Mouse (Mus musculus) ovary, postnatal 10 days (tissue): ENCODE measurements around the gene Cend1.
"Not testable (repeated sequence)": the region's sequence is repeated elsewhere in the genome, so short reads cannot be mapped to it uniquely, and the experiment has no call there.

ENCODE experiments used
- DNase-seq: peaks from one replicate; pipeline ENCODE4 v3.0.0; 2022; ENCODE audit warnings: low spot score

Cend1 gene

DNA sequence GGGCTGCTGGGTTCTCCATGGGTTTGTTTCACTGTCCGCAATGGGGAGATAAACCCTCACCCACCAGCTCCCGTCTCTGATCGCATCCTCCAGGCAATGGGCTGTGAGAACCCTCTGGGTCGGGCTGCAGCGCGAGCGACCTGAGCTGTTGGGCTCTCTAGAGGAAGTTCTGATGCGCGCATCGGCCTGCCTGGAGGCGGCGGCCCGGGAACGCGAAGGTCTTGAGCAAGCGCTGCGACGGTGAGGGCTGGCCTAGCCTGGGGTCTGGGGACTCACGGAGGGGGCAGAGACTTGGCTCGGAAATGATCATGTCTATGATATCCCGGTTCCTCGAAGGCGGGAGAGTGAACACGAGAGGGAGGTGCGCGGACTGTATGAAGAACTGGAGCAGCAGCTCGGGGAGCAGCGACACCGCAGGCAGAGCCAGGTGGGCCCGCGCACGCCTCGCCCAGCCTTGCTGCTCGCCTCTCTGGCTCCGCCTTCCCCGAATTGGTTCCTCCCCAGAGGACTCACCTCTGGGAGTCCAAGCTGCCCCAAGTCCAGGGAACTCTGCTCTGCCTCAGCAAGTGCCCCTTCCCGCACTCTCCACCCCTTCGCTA is 35.4 kb upstream of the Cend1 start:
- no peak for DNase-seq

DNA sequence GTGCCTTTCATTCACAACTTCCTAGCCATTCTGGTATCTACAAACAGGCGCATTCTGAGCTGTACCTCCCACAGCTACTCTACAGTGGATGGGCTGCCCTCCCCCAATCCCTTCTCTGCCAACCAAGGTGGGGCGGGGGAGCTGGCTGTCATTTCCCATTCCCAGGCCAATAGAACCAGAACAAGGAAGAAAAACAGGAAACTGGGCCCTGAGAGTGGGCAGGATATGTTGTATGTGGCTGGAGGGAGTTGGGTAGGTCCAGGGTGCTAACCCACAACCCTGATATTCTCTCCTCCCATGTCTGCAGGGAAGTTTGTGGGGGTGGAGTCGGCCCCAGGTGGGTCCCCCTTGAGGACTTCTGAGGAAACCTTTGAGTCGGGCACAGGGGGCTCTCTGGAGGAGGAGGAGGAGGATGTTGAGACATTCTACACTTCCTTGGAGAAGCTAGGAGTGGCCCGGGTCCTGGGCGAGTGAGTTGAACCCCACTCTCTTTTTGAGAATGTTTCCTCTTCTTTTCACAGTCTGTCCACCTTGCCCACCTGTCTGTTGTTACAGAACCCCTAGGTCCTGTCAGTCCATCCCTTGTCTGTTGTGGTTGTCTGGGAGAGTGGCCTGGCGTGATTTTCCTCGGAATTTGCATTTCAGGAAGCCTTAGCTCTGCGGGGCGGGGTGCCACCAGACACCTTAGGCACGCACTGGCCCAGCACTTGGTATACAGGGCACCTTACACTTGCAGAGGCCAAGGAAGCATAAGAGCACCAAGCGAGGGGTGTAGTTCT is 34.7 kb upstream of the Cend1 start:
- no peak for DNase-seq

DNA sequence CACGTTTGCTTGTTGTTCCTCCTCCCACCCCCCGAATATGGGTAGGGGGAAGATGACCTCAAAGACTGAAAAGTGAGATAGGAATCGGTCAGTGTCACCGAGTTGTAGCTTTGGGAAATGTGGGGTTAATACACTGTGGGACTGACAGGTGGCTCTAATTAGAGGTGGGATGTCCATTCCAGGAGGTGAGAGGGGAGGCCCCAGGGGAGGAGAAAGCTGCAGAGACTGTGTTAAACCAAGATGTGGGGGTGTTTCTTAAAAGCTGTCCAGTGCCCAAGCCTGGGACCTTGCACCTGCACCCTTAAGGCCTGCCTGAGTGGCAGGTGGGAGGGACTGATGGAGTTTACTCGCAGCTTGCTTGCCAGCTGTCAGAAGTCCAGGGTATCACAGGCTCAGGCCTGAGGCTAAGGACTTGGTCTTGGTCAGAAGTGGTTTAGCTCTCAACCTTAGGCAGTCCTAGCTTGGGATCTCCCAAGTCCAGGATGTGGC is 33.1 kb upstream of the Cend1 start:
- no peak for DNase-seq

DNA sequence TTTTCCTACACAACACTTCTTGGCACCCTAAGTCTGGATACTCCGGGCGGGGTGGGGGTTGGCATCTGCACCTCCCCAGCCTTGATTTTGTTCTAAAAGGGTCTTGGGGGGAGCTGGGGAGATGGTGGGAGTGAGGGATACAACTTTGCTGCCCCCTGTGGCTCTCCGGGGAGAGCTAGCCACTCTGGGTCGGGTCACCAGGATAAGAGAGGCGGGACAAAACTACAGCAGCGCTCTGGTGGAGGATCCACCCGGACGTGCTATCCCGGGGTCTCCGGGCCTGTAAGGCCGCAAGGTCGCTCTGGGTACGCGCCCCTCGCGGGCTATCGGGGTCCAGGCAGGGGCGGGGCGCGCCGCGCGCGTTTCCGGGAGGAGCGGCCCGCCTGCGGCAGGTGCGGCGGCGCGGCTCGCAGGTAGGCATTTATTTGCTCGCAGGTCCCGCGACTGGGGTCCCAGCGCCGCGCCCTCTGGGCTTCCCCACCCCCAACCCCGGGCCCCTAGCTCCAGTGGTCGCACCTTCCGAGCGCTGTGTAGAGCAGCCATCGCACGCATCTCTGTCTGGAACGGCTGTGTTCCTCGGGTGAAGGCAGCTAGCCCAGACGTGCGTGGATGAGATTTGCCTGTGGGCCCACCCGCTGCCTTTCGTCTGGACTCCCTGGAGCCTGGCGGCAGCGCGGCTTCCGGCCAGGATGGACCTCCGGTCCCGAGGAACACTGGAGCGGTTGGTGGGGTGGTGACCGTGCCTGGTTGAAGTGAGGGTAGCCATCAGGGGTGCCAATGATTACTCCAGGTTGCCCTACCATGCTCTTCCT is 32.4 kb upstream of the Cend1 start:
- DNase-seq, result no peak

DNA sequence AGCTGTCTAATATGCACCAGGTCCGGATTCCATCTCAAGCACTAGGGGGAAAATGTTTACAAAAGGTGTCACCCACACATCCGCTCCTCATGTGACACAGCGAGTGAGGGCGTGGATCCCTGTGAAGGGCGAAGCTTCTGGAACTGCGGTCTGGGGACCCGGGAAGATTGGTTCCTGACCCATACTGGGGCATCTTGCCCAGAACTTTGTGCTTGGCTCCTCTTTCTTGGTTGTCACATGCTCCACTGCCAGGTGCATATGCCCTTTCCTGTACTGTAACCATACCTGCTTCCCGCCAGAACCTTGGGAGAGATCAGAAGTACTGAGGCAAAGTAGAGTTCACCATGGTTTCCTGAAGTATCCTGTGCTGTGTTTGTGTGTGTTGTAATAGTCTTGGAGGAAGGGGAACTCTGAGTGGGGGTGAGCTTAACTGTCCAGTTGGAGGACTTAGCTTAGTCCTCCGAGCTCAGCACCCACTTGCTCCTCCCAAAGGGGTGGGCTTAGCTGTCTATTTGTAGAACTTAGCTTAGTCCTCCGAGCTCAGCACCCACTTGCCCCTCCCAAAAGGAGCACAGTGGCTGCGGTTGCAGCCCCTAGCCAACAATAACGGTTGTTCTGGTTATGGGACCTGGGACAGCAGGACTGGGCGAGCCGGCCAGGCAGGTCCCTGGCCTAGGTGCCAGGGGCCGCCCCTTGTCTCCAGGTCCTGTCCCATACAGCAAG is 31.3 kb upstream of the Cend1 start, which contains the start of gene Cracr2b:
Gene Cracr2b, plus strand, starts transcription at position 704 of the 723 bp plus-strand sequence.
- DNase-seq, result no peak

DNA sequence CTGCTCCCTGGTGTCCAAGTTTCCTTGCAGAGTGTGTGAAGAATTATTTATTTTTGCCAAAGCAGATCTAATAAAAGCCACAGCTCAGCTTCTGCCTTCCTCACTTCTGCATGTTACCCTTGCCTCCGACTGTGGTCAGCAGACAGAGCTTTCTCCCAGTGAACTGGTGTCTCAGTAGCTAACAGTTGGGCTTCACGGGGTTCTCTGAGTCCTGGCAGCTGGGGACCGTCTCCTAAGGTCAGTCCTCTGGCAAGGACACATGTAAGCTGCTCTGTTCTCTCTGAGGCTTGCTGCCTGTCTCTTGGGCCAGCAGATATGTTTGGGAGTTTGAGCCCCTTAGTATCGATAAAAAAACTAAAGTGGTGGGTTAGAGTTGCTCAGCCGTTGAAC is 30.7 kb upstream of the Cend1 start:
- no peak for DNase-seq

DNA sequence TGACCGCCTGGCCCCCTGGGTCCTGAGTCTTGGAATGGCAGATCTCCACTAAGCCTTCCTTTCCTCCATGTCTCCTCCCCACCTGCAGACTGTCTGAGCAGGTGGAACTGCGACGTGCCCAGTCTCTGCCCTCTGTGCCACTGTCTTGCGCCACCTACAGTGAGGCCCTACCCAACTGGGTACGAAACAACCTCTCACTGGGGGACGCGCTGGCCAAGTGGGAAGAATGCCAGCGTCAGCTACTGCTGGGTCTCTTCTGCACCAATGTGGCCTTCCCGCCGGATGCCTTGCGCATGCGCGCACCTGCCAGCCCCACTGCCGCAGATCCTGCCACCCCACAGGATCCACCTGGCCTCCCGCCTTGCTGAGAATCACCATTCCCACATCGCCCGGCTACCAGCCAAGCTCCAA is 30.0 kb upstream of the Cend1 start:
- no peak for DNase-seq

DNA sequence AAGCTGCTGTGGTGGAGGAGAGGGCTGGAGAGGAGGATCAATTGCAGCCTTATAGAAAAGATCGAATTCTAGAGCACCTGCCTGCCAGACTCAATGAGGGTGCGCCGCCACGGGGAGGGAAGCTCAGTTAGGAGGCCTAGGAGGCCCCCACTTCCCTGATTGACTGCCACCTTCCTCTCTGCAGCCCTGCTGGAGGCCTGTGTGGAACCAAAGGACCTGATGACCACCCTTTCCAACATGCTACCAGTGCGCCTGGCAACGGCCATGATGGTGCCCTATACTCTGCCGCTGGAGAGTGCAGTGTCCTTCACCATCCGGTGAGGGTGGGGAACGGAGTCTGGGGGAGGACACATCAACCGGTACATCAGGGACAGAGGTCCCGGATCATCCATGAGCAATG is 29.4 kb upstream of the Cend1 start:
- no peak for DNase-seq

DNA sequence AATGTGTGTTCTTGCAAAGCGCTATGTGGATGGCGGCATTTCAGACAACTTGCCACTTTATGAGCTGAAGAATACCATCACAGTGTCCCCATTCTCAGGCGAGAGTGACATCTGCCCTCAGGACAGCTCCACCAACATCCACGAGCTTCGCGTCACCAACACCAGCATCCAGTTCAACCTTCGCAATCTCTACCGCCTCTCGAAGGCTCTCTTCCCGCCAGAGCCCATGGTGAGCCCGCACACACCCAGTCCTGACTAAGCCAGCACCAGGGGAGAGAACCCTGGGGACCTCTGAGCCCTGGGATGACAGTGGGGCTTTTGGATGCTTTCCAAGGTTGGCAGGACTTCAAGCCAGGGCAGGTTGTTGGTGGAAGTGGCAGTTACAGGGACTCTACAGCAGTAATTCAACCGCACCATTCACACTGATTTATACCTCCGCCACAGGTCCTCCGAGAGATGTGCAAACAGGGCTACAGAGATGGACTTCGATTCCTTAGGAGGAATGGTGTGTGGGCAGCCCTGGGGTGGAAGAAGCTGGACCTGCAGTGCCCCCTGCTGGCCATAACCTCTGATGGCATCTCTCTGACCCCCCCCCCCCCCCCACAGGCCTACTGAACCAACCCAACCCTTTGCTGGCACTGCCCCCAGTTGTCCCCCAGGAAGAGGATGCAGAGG is 28.8 kb upstream of the Cend1 start:
- DNase-seq, result no peak

DNA sequence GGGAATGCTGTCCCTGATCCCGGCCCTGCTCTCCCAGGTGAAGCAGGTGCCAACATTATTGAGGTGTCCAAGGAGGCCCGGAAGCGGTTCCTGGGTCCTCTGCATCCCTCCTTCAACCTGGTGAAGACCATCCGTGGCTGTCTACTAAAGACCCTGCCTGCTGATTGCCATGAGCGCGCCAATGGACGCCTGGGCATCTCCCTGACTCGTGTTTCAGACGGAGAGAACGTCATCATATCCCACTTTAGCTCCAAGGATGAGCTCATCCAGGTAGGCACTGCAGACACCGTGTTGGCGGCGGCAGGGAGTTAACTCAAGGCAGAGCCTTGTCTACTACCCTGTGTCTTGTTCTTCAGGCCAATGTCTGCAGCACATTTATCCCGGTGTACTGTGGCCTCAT is 27.9 kb upstream of the Cend1 start:
- DNase-seq, result no peak

DNA sequence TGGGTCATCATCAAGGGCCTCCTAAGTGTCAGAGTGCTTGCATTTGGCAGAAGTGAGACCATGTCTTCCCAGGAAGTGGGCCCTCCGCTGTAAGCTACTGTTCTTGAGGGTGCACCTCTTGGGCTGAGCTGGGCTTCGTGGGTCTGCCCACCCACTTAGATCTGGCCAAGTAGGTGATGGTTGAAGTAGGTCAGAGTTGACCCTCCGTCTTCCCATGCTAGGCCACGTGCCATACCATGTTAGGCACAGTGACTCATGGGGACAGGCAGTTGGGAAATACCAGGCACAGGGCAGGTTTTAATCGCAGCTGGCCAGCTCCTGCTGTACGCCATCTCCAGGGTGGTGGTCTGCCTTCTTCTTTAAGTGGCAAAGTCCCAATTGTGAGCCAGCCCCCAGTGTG is 27.4 kb upstream of the Cend1 start:
- no peak for DNase-seq

DNA sequence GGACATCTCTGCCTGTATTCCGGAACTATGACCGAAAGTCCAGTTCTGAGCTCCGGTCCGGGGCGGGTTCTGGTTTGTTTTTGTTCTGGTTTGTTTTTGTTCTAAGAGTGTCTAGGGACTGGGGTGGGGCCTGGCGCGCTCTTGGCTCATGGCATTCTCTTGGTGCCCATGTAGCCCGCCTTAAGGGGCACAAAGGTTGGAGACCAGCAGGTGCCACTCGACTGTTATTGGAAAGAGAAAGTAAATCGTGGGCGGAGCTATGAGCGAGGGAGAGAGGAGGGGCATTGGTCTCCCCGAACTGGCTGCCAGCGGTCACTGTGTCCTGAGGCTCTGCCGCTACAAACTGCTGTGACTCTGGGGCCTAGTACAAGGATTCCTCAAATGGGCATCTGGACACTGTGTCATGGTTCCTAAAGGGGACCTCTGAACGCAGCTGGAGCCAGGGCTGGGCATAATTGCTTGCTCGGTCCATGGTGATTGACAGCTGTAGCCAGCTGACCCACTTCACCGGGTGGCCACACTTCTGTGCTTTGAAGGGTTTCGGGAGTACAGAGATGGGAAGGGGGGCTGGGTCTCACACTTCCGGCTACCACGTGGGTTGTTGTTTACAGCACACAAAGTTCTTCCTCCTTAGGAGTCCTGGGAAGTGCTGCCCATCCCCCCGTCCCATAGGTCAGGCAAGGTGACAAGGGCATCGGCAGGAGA is 26.5 kb upstream of the Cend1 start:
- DNase-seq, result no peak

DNA sequence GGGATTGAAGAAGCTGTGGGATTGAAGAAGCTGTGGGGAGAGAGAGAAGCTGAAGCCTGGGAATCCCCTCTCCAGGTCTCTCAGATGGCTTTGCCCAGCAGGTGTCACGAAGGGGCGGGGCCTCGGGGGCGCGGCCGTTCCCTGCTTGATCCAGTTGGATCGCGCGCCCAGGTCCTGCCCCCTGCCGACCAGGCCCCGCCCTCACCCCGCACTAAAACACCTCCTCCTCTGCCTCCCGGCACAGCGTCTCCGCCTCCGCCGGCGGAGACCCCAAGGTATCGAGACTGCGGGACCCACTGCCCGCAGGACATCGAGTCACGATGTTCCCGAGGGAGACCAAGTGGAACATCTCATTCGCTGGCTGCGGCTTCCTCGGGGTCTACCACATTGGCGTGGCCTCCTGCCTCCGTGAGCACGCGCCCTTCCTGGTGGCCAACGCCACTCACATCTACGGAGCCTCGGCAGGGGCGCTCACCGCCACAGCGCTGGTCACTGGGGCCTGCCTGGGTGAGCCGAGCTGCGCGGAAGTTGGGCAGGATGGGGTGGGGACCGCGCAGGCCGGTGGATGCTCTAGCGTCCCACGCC is 25.8 kb upstream of the Cend1 start, which contains the start of gene Pnpla2:
Gene Pnpla2, plus strand, starts transcription at position 232 of the 585 bp plus-strand sequence.
- DNase-seq, result peak; percentile 85

DNA sequence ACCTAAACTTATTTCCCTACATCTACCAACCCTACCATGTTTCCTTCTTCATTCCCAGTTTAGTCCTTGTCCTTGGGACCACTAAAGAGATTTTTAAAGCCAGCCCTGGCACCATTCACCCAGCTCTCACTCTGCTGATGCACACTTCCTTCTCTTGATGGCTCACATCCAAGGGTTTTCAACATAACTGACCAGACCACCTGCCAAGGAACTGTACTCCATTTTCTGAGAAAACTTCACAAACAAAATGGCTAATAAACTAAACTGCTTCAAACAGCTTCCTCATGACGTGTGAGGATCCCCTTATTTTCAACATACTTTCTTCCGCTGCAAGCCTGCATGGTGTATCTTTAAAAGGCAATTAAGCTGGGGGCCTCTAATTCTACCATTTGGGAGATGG is 24.3 kb upstream of the Cend1 start:
- no peak for DNase-seq

DNA sequence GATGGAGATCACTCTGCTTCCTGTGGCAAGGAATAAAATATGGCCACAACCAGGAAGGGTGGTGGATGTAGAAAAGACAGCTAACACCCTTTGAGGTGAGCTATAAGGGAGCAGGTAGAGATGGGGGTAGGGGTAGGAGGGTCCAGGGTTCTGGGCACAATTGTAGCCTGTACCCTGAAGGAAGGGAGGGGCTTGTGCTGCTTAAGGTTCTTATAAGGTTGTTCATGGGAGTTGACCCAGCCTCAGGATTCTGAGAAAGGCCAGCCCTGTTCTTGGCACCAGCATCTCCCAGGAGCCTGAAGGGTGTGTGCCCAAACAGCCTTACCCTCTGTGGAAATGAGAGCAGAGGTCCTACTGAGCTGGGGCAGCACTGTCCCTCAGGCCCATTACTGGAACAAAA is 22.6 kb upstream of the Cend1 start:
- no peak for DNase-seq

DNA sequence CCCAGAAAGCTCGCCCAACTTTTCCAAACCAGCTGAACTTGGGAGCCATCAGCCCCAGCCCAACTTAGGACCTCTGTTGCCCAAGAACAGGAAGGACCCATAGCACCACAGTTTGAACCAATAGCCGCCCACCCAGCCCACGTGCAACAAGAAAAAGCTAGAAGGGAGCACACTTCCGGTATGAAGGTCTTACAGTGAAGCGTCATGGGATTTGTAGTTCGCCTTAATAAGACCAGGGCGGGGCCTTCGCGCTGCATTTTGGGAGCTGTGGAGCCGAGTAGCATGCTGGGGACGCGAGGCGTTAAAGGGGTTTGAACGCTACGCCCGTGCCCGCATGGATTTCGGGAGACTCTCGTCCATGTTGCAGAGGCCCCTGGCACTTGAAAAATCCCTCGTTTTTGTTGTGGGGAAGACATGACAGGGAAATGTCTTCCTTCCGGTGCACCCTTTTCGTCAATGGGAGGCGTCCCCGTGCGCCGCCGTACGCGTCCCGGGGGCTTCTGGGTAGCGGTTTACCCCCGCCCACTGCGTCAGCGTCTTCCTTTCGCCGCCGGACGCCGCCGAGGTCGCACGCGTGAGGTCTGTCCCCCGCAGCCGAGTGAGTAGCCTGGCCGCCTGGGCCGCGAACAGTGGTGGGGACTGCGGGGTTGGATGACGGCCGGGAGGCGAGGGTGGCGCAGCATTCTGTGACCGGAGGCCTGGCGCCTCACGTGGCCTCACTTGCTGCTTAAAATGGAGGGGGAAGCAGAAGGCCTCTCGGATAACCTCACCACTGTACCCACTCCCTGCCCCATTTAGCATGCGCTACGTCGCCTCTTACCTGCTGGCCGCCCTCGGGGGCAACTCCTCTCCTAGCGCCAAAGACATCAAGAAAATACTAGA is 18.1 kb upstream of the Cend1 start, which contains the start of gene Rplp2:
Gene Rplp2, plus strand, starts transcription at position 261 of the 882 bp plus-strand sequence.
- DNase-seq, result peak; percentile 87

DNA sequence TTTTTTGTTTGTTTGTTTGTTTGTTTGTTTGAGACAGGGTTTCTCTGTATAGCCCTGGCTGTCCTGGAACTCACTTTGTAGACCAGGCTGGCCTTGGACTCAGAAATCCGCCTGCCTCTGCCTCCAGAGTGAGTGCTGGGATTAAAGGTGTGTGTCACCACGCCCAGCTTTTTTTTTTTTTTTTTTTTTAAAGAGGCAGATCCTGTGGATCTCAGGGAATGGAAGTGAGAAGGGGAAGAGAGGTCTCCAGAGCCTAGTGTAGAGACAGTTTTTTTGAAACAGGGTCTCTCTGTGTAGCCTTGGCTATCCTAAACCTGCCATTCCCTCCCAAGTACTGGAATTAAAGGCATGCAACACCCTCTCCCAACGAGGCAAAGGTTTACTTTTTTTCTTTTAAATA is 17.1 kb upstream of the Cend1 start:
- not testable (repeated sequence) for DNase-seq

DNA sequence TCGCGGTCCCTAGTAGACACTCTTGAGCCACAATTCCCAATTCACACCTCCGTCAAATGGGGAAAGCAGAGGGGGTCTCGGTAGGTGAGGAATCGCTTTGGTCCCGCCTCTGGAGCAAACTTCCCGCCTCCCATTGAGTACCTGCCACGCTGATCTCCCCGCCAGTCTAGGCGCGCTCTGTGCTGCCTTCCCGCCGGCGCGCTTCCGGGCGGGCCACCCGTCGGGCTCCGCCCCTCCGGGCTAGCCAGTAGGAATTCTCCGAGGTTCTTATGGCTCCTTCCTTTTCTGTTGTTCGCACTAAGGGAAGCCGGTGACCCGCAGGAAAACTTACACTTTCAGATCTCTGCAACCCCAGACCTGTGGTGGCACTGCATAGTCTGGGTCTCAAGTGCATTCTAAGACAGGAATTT is 14.5 kb upstream of the Cend1 start, which contains the start of gene Pidd1:
Gene Pidd1, minus strand, starts transcription at position 198 of the 410 bp plus-strand sequence.
- no peak for DNase-seq
